Mouse (Mus musculus) limb, embryonic 11.5 days (tissue): ENCODE results near the gene Scnn1a. TPM values are rescaled to one million over a fixed set of nuclear protein-coding genes. Genes with fewer than 3 reads are reported as not detected.
A peak's percentile ranks its signal among the peaks of the same experiment; 100 is the strongest.

Experiments
- ATAC-seq: fragments of 200-750 bp; cut with Nextera tagmentation; 2 replicates; pipeline ENCODE4 v1.8.0; 2017; ENCODE audit warnings: low read depth; ENCODE audit not compliant: insufficient number of reproducible peaks, low FRiP score, low TSS enrichment
- DNase-seq: peaks from one replicate; pipeline ENCODE4 v3.0.0-alpha.2; 2015; ENCODE audit warnings: low spot score
- H3K27ac ChIP-seq: fragments of 300-500 bp; sonication (generic); replicated peaks from 2 replicates; pipeline ENCODE4 v1.5.1; 2014; ENCODE audit warnings: low read depth, mild to moderate bottlenecking, low read length
- H3K27me3 ChIP-seq: fragments of 300-500 bp; sonication (generic); 2 replicates; pipeline ENCODE4 v1.6.1; 2014; ENCODE audit warnings: mild to moderate bottlenecking, low read length, mixed read lengths; ENCODE audit not compliant: control insufficient read depth, insufficient read depth
- H3K36me3 ChIP-seq: fragments of 300-500 bp; sonication (generic); 2 replicates; pipeline ENCODE4 v1.6.1; 2014; ENCODE audit warnings: mild to moderate bottlenecking, low read length, moderate library complexity, mixed read lengths; ENCODE audit not compliant: control insufficient read depth, insufficient read depth
- H3K4me1 ChIP-seq: fragments of 300-500 bp; sonication (generic); 2 replicates; pipeline ENCODE4 v1.6.1; 2014; ENCODE audit warnings: low read length, mixed read lengths; ENCODE audit not compliant: control insufficient read depth, insufficient read depth
- H3K4me2 ChIP-seq: fragments of 300-500 bp; sonication (generic); 2 replicates; pipeline ENCODE4 v1.6.1; 2014; ENCODE audit warnings: low read depth, mild to moderate bottlenecking, moderate library complexity; ENCODE audit not compliant: severe bottlenecking
- H3K4me3 ChIP-seq: fragments of 300-500 bp; sonication (generic); 2 replicates; pipeline ENCODE4 v1.5.1; 2014; ENCODE audit warnings: low read depth, low read length
- H3K9ac ChIP-seq: fragments of 300-500 bp; sonication (generic); 2 replicates; pipeline ENCODE4 v1.6.1; 2014; ENCODE audit warnings: mild to moderate bottlenecking, low read length
- H3K9me3 ChIP-seq: fragments of 300-500 bp; sonication (generic); 2 replicates; pipeline ENCODE4 v1.6.1; 2016; ENCODE audit warnings: low read length; ENCODE audit not compliant: control insufficient read depth
- WGBS: fragments of 180-500 bp; shearing (Covaris S2); extraction: QIAGEN DNeasy Blood & Tissue Kit; methylation state at CpG from one replicate; pipeline ENCODE4 v1.1.7; 2014; 5-methylcytosine and 5-hydroxymethylcytosine counted together
- polyA plus RNA-seq: library from polyadenylated mRNA; unstranded; fragments of >200 nt; fragmentation: Nextera tagmentation; extraction: Ambion mirVana; gene quantifications from 2 replicates; pipeline ENCODE4 v1.2.1, GENCODE M21; 2014

Scnn1a gene
- polyA plus RNA-seq, 1 experiment from 2014 or later: 1.3 TPM

DNA sequence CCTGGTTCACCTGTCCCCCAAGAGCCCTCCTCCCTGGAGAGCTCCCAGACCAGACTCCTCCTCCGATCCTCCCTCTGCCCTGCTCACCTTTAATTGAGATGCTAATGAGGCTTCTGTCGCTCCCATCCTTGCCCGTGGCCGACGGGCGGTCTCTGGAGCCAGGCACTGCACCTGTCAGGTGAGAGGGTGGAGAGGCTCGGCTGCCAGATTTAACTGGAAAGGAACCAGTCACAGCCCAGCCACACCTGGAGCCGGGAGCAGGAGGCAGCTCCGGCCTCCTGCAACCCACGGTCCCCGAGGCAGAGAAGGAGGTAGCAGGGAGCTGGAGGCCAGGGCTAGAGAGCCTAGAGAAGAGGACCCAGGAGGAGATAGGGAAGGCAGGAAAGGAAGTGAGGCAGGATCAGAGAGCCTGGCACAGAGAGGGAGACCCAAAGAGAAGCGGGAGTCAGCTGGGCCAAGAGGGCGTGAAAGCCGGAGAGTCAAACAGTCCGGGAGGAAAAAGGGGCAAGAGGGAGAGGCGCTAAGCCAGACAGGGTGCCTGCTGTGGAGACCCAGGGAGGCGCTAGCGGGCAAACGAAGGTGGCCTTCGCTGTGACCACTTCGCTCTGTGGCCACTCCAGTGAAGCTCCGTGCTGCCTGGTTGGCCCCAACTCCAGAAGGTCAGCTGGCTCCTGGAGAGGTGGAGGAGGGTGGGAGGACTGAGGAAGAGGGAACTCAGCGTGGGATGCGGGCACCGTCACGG lies 826 bp downstream of the Scnn1a start:
- Histone ChIP-seq H3K4me3 (no peak overlapping the region), H3K36me3 (no peaks in the 10 kb centered on the region), H3K27ac (no peak overlapping the region), H3K4me2 (no peak overlapping the region), H3K4me1 (0 out of 2 replicates have a peak, but pooled peaks cover 6% of the 10 kb centered on the region), H3K9me3 (no peaks in the 10 kb centered on the region), H3K27me3 (peaks cover 29% of the 10 kb centered on the region), H3K9ac (no peak overlapping the region)
- WGBS: 6% methylated on average over 26 of the region's 26 CpGs
- DNase-seq (no peak), ATAC-seq (no peak)

DNA sequence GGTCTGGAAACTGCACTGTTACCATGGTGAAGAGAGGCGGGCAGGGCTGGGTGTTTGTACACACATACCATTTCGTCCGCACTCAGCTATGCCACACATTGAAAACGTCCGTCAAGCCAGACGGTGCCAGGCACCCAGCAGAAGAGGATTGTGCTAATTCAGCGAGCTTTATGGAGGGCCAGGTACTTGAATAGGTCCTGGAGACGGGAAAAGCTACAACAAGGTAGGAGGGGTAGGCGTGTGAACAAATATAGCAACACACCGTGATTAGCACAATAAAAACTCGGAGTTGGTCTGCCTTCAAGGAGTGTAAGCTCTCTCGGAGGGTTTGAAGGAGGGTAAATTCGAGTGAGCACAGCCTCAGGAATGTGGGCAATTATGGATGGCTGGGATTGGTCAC lies 2.3 kb downstream of the Scnn1a start:
- Histone ChIP-seq H3K36me3 (no peaks in the 10 kb centered on the region), H3K27me3 (peaks cover 29% of the 10 kb centered on the region), H3K27ac (no peak overlapping the region), H3K9ac (no peak overlapping the region), H3K4me2 (no peak overlapping the region), H3K9me3 (no peaks in the 10 kb centered on the region), H3K4me3 (no peak overlapping the region), H3K4me1 (0 out of 2 replicates have a peak, but pooled peaks cover 6% of the 10 kb centered on the region)
- 66% methylated on average over 13 of the region's 13 CpGs for WGBS
- no peak for ATAC-seq
- DNase-seq: no peak

DNA sequence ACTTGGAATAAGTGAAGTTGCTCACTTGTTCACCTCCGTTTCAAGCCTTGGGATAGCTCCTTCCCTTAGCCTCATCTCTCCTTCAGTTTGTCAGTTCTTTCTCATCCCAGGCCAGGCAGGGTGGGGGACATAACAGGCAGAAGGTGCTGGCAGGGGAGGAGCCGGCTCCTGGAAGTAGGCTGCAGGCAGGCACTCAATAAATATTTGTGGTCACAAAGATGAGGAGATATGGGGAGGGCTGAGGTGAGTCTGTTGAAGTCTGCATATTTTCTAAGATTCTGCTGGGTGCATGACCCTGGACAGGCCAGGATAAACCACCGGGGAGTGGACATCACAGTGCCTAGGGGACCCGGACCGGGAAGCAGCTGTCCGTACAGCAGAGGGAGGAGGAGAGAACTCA lies 3.1 kb downstream of the Scnn1a start:
- Histone ChIP-seq H3K27me3 (peaks cover 29% of the 10 kb centered on the region), H3K4me2 (no peak overlapping the region), H3K4me1 (0 out of 2 replicates have a peak, but pooled peaks cover 6% of the 10 kb centered on the region), H3K9me3 (no peaks in the 10 kb centered on the region), H3K9ac (no peak overlapping the region), H3K36me3 (no peaks in the 10 kb centered on the region), H3K27ac (no peak overlapping the region), H3K4me3 (no peak overlapping the region)
- no peak for ATAC-seq
- WGBS: 59% methylated on average over 6 of the region's 6 CpGs
- no peak for DNase-seq

DNA sequence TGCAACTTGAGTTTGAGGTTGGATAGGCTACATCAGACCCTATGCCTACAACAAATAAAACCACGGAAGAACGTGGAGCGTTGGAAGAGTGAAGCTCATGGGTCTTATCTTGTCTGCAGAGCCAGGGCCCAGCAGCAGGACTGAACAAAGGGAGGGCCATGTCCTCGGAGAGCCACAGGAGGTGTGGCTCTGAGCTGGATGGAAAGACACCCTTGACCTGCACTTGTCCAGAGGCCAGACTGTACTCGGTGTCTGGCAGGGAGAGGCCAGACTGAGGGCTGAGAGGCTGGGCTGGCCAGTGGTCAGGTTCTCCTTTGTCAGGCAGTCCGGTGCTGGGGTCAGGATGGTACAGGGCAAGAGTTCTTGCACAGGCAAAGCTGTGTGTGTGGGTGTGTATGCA lies 4.9 kb downstream of the Scnn1a start:
- no peaks in the 10 kb centered on the region for H3K36me3 ChIP-seq
- DNase-seq (no peak), ATAC-seq (no peak)
- H3K9ac ChIP-seq: no peak overlapping the region
- 0 out of 2 replicates have a peak, but pooled peaks cover 6% of the 10 kb centered on the region for H3K4me1 ChIP-seq
- peaks cover 22% of the 10 kb centered on the region for H3K27me3 ChIP-seq
- no peak overlapping the region for H3K4me3 ChIP-seq
- no peak overlapping the region for H3K4me2 ChIP-seq
- H3K9me3 ChIP-seq: no peaks in the 10 kb centered on the region
- H3K27ac ChIP-seq: no peak overlapping the region
- 74% methylated on average over 6 of the region's 6 CpGs for WGBS

DNA sequence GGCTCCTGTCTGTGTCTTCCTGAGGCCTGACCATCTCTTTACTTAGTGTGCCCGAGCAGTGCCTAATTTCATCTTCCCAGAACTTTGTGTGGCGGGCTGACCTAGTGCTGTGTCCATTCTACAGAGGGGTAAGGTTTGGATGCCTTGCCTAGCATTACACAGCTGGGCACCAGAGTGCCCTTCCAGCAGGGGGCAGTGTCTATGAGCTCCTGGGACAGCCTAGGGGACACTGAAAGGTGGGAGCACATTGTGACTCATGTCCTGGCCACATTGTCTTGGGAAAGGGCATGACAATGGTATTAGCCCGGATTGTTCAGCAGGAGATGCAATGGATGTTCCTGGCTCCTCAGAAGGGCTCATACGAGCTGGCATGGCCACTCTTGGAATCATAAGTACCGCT lies 7.8 kb downstream of the Scnn1a start:
- no peaks in the 10 kb centered on the region for H3K36me3 ChIP-seq
- H3K27ac ChIP-seq: no peak overlapping the region
- DNase-seq (no peak), ATAC-seq (no peak)
- no peak overlapping the region for H3K9ac ChIP-seq
- no peak overlapping the region for H3K4me2 ChIP-seq
- H3K9me3 ChIP-seq: no peaks in the 10 kb centered on the region
- no peak overlapping the region for H3K4me3 ChIP-seq
- 82% methylated on average over 5 of the region's 5 CpGs for WGBS
- H3K4me1 ChIP-seq: peaks cover 3% of the 10 kb centered on the region; the same call in 1 of the 2 replicates
- no peaks in the 10 kb centered on the region for H3K27me3 ChIP-seq

DNA sequence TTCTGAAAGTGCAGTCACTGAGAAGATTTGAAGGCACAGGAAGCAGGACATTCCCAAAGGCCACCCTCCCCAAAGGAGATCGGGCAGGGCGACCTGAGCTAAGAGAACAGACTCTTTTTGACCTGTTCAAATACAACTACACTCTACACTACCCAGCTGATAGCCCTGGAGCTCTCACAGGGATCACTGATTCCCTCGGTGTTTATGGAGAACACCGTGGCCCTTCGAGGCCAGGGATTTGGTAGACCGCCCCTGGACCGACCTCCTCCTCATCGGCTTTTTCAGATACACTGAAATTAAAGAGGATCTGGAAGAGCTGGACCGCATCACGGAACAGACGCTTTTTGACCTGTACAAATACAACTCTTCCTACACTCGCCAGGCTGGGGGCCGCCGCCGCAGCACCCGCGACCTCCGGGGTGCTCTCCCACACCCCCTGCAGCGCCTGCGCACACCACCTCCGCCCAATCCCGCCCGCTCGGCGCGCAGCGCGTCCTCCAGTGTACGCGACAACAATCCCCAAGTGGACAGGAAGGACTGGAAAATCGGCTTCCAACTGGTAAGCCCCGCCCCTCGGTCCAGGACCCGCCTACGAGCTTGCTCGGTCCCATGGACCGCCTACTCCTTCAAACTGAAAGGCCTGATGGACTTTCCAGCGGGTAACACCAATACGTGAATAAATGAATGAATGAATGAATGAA lies 10.3 kb downstream of the Scnn1a start:
- DNase-seq (peak; percentile 88), ATAC-seq (peak; percentile 69; the same call in 1 of the 2 replicates)
- Histone ChIP-seq H3K9ac (peak overlapping the region; percentile 73), H3K27me3 (no peaks in the 10 kb centered on the region), H3K27ac (no peak overlapping the region), H3K4me3 (peak overlapping the region; percentile 54), H3K4me1 (peaks cover 3% of the 10 kb centered on the region; the same call in 1 of the 2 replicates), H3K4me2 (peak overlapping the region; percentile 85), H3K36me3 (no peaks in the 10 kb centered on the region), H3K9me3 (no peaks in the 10 kb centered on the region)
- WGBS: 1% methylated on average over 39 of the region's 39 CpGs

DNA sequence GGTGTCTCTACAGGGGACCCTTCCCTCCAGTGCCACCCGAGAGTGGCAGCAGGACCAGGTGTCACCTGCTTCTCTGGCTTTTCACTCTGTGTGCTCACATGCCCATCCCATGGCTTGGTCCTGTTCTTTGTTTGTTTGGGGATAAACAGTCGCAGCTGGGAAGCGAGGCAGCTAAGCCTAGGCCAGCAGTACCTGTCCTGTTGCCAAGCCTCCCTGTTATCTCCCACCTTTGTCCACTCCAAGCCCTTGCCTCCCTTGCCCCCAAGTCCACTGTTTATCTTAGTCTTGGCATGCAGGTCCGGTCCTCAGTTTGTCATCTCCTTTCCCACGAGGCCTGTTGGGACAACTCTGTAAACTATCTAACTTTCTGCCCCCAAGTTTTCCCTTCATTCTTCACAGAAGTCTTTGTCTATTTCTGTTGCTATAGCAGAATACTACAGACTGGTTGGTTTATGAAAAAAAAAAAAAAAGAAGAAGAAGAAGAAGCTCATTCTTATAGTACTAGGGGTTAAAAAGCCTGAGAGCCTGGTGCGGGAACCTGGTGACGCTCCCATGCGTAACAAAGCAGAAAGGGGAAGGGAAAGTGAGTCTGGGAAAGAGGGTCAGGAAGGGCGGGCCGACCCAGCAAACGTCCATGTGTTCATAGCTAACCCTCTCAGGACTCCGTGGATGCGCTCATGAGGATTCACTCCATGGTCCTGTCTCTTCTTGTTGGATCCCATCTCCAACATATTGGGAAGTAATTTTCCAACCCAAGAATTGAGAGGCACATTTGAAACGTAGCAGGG lies 12.8 kb downstream of the Scnn1a start:
- Histone ChIP-seq H3K36me3 (no peaks in the 10 kb centered on the region), H3K27me3 (no peaks in the 10 kb centered on the region), H3K27ac (no peak overlapping the region), H3K4me2 (no peak overlapping the region), H3K9ac (no peak overlapping the region), H3K9me3 (no peaks in the 10 kb centered on the region), H3K4me3 (no peak overlapping the region), H3K4me1 (peaks cover 3% of the 10 kb centered on the region; the same call in 1 of the 2 replicates)
- ATAC-seq (no peak), DNase-seq (no peak)
- 83% methylated on average over 14 of the region's 14 CpGs for WGBS

DNA sequence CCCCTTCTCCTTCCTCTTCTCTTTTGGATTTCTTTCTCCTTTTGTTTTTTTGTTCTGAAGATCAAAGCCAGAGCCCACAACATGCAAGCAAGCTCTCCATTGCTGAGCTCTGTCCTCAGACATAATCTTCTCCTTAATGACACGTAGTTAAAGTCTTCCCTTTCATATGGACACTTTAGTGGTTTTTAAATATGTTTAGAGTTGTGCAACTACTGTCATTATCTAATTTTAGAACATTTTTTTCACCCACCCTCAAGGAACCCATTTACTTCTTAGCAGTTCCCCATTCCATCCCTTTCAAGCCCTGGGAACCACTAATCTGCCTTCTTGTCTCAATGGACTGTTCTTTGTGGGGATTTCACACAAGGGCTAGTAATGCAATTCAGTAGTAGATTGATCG lies 13.9 kb downstream of the Scnn1a start:
- Histone ChIP-seq H3K36me3 (no peaks in the 10 kb centered on the region), H3K4me1 (peaks cover 3% of the 10 kb centered on the region; the same call in 1 of the 2 replicates), H3K9ac (no peak overlapping the region), H3K4me3 (no peak overlapping the region), H3K27me3 (no peaks in the 10 kb centered on the region), H3K4me2 (no peak overlapping the region), H3K9me3 (no peaks in the 10 kb centered on the region), H3K27ac (no peak overlapping the region)
- no peak for ATAC-seq
- no peak for DNase-seq
- WGBS: 82% methylated on average over 2 of the region's 2 CpGs
